Mouse (Mus musculus) olfactory bulb, adult 2 months (tissue): ENCODE results near the gene Ogfr.

Experiments used
- CTCF ChIP-seq: fragments of 200-500 bp; IDR thresholded peaks from 2 replicates; pipeline ENCODE4 v1.5.1; 2012; ENCODE audit warnings: low read depth, mild to moderate bottlenecking, low read length, moderate library complexity; ENCODE audit not compliant: insufficient read depth
- POLR2A ChIP-seq: fragments of 200-500 bp; IDR thresholded peaks from 2 replicates; pipeline ENCODE4 v1.6.1; 2012; ENCODE audit warnings: mild to moderate bottlenecking, low read depth, low read length, moderate library complexity; ENCODE audit not compliant: insufficient read depth

DNA sequence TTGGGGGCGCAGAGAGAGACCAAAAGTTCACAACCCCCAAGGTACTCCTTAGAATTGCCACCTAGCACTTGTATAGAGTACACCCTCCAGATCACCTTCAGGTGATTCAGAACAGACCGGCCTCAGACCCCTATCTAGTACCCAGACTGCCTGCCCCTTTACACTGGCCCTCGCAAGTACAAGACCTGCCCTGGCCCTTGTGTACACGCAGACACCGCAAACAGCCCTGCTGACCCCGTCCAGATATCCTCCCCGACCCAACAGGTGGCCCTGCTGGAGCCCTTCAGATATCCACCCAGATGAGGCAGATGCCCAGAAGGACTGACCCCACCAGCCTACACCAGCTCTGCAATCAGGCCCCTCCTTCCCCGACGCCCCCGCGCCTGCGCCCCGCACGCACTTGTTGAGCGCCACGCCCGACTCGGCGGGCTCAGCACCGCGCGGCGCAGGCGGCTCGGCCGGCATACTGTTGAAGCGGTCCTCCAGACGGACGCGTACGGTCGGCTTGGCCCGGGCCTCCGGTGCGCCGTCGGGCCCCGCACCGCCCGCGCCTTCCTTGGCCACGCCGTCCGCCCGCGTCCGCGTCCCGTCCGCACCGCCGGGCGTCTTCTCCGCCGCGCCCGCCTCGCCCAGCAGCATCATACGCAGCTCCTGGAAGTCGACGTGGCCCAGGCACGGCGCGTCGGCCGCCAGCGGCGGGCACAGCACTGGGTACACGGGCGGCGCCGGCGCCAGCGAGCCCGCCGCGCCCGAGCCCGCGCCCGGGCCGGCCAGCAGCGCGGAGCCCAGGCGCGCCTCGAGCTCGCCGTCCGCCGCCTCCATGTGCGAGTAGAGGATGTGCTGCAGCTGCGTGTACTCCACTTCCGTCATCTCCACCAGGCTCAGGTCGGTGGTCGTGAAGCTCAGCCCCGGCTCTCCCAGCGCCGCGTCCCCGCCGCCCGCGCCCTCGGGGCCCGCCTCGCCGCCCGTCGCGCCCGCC is 52.8 kb downstream of the Ogfr start:
- TF ChIP-seq CTCF (no peak), POLR2A (no peak)
